Mouse (Mus musculus) left cerebral cortex, postnatal 14 days (tissue): ENCODE data around the gene Arl4d. TPM values are rescaled to one million over a fixed set of nuclear protein-coding genes. Genes with fewer than 3 reads are reported as not detected.
A peak's percentile ranks its signal among the peaks of the same experiment; 100 is the strongest.
"Not testable (repeated sequence)": the region's sequence is repeated elsewhere in the genome, so short reads cannot be mapped to it uniquely, and the experiment has no call there.

Source experiments
- DNase-seq, 2 experiments: peaks; one replicate each; pipeline ENCODE4 v3.0.0; 2021 to 2022; ENCODE audit warnings: low spot score in 2 of 2, mixed read lengths in 1 of 2
- intact Hi-C: fragments of 180-260 bp; cut with DNase I; formaldehyde crosslinking; loops from one replicate; pipeline ENCODE4 v1.15.1; 2025
- long read RNA-seq, 2 experiments: library from polyadenylated mRNA; stranded (forward); transcript quantifications; one replicate each; pipeline ENCODE4 v2.0.0; 2021
- total RNA-seq, 2 experiments: library from RNA; stranded (reverse); gene quantifications; 2 replicates each; pipeline ENCODE4 v1.2.3; 2021

Gene Arl4d
- total RNA-seq, result 10 to 100 TPM; 23.2 to 39.8 TPM
- long read RNA-seq, experiment 1, transcript Arl4d-201 (2 exons, 1,382 nt), result major isoform, 7 of 7 reads
- long read RNA-seq, experiment 1, partial matches to known transcripts, result 0 of 7 reads
- long read RNA-seq, experiment 1, other reads (novel, unspliced or antisense), result 0 of 7 reads
- long read RNA-seq, experiment 2, transcript Arl4d-201 (2 exons, 1,382 nt), result major isoform, 8 of 9 reads
- long read RNA-seq, experiment 2, partial matches to known transcripts, result 1 of 9 reads
- long read RNA-seq, experiment 2, other reads (novel, unspliced or antisense), result 0 of 9 reads

DNA sequence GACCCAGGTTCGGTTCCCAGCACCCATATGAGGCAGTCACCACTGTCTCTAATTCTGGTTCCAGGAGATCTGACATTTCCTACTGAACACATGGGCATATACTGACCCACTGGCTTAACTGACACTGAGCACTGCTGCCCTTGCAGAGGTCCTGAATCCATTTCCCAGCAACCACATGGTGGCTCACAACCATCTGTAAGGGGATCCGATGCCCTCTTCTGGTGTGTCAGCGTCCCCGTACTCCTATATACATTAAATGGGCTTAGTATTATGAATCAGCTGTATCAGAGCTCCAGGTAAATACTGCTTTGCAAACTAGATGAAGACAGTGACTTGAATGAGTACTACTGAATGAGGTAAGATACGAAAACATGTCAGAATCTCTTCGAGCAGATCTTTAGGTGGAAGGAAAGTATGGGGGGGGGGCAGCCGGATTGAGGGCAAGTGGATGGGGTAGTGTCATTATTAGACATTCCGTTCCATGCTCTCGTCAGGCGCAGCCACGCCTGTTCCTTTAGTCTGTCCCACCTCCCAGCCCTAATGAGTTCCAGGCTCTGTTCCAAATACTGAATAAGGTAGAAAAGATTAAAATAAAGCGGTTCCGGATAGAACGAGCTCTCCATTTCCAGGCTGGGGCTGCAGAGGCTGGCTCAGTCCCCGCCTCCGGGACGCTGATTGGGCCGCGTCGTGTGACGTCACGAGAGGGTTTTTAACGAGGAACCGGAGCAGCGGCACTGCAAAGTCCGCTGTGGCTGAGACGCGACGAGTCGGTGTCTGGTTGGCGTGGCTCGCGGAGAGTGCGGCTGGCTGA, at the start of gene Arl4d:
Gene Arl4d (plus strand): TSS at position 717 of the 811 bp plus-strand sequence.
- intact Hi-C loops, result loop anchor here (5.0 kb wide), 1 partner anchor 37 kb away; no protein-coding TSS in a partner anchor
- DNase-seq, result peak; percentile 96 to 97

- intact Hi-C loops, result no loop called here
- DNase-seq, result no peak
Observed at GRCm38 (mm10) chr11:101616104-101616503, 49.2 kb upstream of the Arl4d start.

GRCm38 (mm10) chr11:101616948-101617767, 48.2 kb upstream of the Arl4d start:
- intact Hi-C loops, result no loop called here
- no peak for DNase-seq

DNA sequence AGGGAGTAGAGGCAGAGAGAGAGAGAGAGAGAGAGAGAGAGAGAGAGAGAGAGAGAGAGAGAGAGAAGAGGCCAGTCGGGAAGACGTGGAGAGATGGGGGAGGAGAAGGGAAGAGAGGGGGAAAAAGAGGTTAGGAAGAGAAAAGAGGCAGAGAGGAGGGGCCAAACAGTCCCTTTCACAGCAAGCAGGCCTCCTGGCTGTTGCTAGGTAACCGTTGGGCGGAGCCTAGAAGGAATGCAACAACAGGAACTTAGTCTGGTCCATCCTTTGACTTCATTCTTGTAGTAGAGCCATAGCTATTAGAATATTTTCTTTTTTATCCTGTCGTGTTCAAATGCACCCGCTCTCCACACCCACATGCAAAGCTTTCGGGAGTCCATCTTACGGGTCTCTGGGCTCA, 47.5 kb upstream of the Arl4d start:
- intact Hi-C loops, result no loop called here
- DNase-seq, result peak; percentile 18 to 44

DNA sequence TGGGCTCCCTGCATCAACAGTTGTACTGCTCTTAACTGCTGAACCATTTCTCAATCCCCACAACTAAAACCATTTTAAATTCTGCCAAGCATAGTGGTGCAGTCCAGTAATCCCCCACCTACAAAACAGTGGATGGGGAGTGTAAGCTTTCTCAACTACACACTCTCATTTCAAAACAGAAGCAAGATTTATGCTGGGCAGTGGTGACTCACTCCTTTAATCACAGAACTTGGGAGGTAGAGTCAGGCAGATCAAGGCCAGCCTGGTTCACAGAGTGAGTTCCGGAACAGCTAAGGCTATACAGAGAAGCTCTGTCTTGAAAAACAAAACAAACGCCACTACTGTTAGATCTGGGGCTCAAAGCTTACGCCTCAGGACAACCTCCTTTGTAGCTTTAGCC, 46.7 kb upstream of the Arl4d start:
- intact Hi-C loops, result no loop called here
- DNase-seq, result no peak

DNA sequence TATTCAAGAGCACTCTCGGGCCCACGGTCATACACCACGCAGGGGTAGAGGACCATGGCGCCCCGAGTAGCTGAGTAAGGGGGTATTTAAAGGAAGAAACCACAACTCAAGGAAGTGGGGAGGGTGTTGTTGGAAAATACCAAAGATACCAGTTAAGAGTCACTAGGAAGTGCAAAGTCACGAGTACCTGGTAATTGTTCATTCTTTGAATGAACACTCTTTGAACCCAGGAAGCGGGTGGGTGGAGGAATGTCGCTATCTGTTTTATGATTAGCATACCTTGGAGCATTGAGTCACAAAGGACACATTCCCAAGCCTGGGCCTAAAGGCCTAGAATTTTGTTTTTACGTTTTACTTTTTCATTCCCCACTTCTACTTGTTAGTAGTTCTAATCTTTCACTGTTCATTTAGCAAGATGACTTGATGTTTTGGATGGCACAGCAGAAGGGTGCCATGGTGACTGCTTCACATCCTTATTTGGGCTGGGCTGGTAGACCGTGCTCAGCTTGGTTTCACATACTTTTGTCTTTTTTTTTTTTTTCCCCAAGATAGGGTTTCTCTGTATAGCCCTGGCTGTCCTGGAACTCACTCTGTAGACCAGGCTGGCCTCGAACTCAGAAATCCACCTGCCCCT, 45.2 kb upstream of the Arl4d start:
- intact Hi-C loops, DNase-seq: not testable (repeated sequence)

DNA sequence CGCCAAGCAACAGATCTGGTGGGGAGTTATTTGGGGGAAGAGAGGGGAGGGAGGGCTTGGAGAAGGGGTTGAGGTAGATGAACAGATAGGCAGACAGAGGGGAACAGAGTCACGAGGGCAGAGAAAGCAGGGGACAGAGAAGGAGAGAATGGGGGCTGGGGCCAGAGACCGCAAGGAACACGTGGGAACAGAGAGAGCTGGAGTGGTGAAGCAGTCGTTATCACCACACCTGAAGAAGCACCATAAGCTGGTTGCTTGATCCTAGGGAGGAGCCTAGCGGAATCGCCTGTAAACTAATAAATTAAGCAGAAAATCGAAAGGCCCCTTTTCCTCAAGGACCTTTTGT, 38.7 kb upstream of the Arl4d start:
- DNase-seq, result no peak
- intact Hi-C loops, result no loop called here

- intact Hi-C loops, result no loop called here
- DNase-seq, result peak; percentile 77 to 78
Observed at GRCm38 (mm10) chr11:101626995-101627856, 38.1 kb upstream of the Arl4d start, which contains the start of gene Rdm1. Gene Rdm1 (plus strand): TSS chr11:101627195.

DNA sequence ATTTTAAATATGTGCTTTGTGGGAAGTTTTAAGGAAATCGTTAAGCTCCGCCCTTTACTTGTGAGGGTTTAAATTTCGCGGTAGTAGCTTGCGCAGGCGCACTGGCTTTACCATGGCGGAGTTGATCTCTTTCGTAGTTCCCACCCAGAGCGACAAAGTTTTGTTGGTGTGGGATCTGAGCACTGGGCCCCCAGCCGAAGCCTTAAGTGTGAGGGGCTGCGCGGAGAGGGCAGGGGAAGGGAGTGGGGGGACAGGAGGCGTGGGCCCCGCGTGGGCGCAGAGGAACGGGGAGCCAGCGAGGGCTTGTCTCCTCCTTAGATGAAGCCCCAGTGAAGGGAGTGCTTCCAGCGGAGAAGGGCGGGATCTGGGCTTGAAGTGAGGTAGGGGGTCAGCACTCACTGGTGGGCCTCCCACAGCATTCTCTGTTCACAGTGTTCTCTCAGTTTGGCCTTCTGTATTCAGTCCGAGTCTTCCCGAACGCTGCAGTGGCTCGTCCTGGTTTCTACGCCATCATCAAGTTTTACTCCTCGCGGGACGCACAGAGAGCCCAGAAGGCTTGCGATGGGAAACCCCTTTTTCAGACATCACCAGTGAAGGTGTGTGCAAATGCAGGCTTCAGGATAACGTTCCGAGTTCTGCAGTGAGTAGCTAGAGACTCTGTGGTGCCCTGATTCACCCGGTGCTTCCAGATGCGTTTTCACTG, 37.3 kb upstream of the Arl4d start:
- DNase-seq, result peak; percentile 83 to 85
- intact Hi-C loops, result no loop called here

DNA sequence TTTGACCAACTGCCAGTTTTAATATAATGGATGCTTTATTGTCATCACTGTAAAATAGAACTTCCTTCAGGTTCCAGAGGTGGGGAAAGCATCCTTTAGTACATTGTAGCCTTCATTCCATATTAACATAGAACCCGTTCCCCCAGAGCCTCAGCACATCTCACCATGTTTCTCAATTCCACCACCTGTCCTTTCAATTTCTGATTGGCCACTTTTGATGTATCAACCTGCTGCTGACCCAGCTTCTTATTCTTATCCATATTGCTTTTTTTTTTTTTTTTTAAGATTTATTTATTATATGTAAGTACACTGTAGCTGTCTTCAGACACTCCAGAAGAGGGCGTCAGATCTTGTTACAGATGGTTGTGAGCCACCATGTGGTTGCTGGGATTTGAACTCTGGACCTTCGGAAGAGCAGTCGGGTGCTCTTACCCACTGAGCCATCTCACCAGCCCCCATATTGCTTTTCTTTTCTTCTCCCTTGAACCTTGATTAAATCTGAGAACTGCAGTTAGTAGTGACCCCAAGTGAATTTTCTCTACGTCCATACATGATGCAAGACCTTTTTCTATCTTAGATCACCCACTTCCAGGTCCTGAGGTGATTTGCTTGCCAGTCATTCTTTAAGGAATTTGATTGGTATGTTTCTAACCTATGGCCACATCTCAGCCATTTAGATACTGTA, 36.5 kb upstream of the Arl4d start:
- intact Hi-C loops, DNase-seq: not testable (repeated sequence)

- DNase-seq, result no peak
- intact Hi-C loops, result no loop called here
Observed at GRCm38 (mm10) chr11:101635660-101636059, 29.7 kb upstream of the Arl4d start.

GRCm38 (mm10) chr11:101639761-101640160, 25.6 kb upstream of the Arl4d start:
- intact Hi-C loops, result no loop called here
- no peak for DNase-seq

GRCm38 (mm10) chr11:101640857-101641709, 24.3 kb upstream of the Arl4d start:
- intact Hi-C loops, result not testable (repeated sequence)
- peak; percentile 76 to 83 for DNase-seq

DNA sequence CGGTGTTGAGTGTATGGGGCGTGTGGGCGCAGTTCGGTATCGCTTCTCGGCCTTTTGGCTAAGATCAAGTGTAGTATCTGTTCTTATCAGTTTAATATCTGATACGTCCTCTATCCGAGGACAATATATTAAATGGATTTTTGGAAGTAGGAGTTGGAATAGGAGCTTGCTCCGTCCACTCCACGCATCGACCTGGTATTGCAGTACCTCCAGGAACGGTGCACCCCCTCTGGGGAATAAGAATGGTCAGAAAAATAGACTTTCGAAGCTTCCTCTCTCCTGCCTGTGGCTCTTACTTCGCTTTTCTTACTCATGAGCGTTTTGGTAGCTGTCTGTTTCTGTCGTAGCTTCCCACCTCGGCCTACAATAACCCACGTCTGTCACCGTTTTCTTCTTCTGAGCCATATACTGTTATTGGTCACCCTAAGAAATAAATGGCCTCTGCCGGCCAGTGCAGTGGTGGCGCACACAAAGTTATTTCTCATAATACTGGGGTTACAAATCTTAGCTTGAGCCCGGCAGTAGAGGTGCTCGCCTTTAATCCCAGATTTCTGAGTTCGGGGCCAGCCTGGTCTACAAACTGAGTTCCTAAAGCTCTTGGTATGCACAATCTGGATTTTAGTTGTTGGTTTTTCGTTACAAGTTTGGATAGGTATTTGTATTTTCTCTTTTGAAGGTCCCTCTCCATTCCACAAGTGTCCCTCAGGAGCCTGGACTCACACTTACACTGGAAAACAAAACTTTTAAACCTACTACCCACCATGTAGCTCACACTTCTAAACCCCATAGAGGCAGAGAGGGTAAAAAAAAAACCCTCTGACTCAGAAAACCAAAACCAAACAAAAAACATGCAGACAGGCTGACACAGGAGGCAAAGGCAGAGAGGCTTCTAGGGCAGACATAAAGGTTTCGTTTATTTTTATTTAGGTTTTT, 23.4 kb upstream of the Arl4d start:
- DNase-seq, result peak; percentile 21 to 57
- intact Hi-C loops, result not testable (repeated sequence)

- DNase-seq, result no peak
- intact Hi-C loops, result no loop called here
Observed at GRCm38 (mm10) chr11:101642931-101643330, 22.4 kb upstream of the Arl4d start.
